Mouse (Mus musculus) embryo, embryonic 10 days (tissue): ENCODE measurements at regions not wholly inside any gene's neighbourhood (a gene's known extent, or its start where the extent isn't known, plus 50 kb on each side); places are given as distances from the start of the nearest gene placed in this dataset.

Source experiments
- DNase-seq: peaks from one replicate; pipeline ENCODE4 v3.0.0-alpha.2; 2015; ENCODE audit warnings: low spot score

GRCm38 (mm10) chr15:85674191-85674984 lies 60.4 kb upstream of the Ppara start:
- no peak for DNase-seq

- no peak for DNase-seq
These were observed 59.7 kb upstream of the Ppara start for GRCm38 (mm10) chr15:85675126-85675525.

- no peak for DNase-seq
These were observed 59.0 kb upstream of the Ppara start for GRCm38 (mm10) chr15:85675736-85676135.

- no peak for DNase-seq
These were observed 58.6 kb upstream of the Ppara start for GRCm38 (mm10) chr15:85676156-85676555.

- no peak for DNase-seq
These were observed 57.9 kb upstream of the Ppara start for GRCm38 (mm10) chr15:85676871-85677270.

- no peak for DNase-seq
These were observed 57.4 kb upstream of the Ppara start for GRCm38 (mm10) chr15:85677381-85677780.

- DNase-seq = no peak
These were observed 56.9 kb upstream of the Ppara start for GRCm38 (mm10) chr15:85677855-85678254.

- DNase-seq = no peak
These were observed 56.4 kb upstream of the Ppara start for GRCm38 (mm10) chr15:85678351-85678895.

GRCm38 (mm10) chr15:85678981-85679708 lies 55.6 kb upstream of the Ppara start:
- no peak for DNase-seq

- no peak for DNase-seq
These were observed 54.8 kb upstream of the Ppara start for GRCm38 (mm10) chr15:85679864-85680428.

- no peak for DNase-seq
These were observed 54.1 kb upstream of the Ppara start for GRCm38 (mm10) chr15:85680460-85681224.

- DNase-seq = no peak
These were observed 52.7 kb upstream of the Ppara start for GRCm38 (mm10) chr15:85682116-85682515.

GRCm38 (mm10) chr15:85682780-85683179 lies 52.0 kb upstream of the Ppara start:
- DNase-seq = no peak

GRCm38 (mm10) chr15:85683271-85683670 lies 51.5 kb upstream of the Ppara start:
- no peak for DNase-seq

- no peak for DNase-seq
These were observed 51.1 kb upstream of the Ppara start for GRCm38 (mm10) chr15:85683716-85684115.

GRCm38 (mm10) chr15:85684164-85684708 lies 50.5 kb upstream of the Ppara start:
- DNase-seq = no peak

GRCm38 (mm10) chr15:85684875-85685274 lies 49.9 kb upstream of the Ppara start:
- no peak for DNase-seq
